Mouse (Mus musculus) fat pad, adult 2 months (tissue): ENCODE measurements around the gene Imp3.

Experiments used
- DNase-seq: peaks from one replicate; pipeline ENCODE4 v3.0.0-alpha.2; 2011; ENCODE audit warnings: low read depth, low spot score; ENCODE audit errors: extremely low read depth

The Imp3 gene

DNA sequence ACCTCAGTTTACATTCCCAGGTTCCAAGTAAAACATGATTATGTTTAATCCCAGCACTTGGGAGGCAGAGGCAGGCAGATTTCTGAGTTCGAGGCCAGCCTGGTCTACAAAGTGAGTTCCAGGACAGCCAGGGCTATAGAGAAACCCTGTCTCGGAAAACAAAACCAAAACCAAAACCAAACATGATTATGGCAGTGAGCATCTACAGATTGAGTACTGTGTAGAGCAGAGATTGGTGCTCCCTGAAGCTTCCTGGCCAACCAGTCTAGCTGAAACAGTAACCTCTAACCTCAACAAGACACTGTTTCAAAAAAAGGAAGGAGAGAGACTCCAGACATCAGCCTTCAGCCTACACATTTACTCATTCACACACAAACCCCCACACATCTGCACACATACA lies 21.4 kb downstream of the Imp3 start:
- DNase-seq: no peak

DNA sequence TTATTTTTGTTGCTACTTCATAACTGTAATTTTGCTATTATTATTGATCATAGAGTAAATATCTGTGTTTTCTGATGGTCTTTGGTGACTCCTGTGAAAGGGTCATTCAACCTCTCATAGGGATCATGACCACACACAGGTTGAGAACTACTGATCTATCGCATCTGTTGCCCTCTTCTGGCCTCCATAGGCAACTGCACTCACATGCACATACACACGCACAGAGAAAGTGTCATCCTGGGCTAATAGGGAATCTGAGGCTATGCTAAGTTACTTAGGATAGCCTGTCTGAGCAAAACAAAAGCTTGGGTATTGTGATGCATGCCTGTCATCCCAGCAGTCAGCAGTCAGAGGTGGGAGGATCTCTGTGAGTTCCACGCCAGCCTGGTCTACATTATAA lies 24.3 kb downstream of the Imp3 start:
- no peak for DNase-seq

DNA sequence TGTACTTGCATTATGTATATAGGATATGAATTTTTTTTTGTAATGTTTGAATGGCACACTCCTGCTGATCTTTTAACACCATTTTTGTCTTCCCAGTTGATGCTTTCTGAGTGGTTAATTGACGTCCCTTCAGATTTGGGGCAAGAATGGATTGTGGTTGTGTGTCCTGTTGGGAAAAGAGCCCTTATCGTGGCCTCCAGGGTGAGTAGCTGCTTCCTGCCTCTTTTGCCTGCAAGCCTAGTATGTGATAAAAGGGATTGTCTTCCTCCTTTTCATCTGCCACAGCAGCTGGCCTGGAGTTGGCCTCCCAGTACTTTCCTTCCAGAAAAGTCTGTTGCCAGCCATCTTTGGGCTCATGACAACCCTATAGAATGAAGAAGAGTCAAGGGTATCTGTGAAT lies 32.9 kb downstream of the Imp3 start:
- no peak for DNase-seq

DNA sequence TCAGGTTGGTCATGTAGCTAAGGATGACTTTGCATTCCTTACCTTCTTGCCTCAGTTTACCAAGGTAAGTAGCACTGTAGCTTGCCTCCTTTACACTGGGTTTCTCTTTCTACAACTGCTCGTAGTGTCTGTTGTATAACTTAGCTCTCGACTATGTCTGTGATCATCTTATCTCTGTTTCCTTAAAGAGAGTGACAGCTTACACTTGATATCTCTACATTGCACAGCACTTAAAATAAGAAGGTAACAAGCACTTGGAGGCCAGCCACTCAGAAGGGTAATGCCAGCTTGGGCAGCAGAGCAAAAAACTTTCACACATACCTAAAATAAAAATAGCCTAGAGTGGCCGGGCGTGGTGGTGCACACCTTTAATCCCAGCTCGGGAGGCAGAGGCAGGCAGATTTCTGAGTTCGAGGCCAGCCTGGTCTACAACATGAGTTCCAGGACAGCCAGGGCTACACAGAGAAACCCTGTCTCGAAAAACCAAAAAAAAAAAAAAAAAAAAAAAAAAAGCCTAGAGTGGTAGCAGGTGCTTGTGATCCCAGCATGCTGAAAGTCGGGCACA lies 36.8 kb downstream of the Imp3 start:
- no peak for DNase-seq

DNA sequence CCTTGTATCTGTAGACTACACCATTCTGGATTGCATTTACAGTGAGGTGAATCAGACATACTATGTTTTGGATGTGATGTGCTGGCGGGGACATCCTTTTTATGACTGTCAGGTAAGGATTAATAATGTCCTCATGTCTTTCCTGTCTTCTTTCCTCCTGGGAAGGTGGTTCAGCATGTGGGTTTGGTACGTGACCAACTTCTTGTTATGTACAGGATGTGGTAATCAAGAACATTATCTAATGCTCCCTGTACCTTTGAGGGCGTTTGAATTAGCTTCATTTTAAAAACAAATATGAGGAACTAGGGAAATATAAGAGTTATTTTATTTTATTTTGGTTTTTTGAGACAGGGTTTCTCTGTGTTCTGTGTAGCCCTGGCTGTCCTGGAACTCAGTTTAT lies 37.9 kb downstream of the Imp3 start:
- DNase-seq: no peak

DNA sequence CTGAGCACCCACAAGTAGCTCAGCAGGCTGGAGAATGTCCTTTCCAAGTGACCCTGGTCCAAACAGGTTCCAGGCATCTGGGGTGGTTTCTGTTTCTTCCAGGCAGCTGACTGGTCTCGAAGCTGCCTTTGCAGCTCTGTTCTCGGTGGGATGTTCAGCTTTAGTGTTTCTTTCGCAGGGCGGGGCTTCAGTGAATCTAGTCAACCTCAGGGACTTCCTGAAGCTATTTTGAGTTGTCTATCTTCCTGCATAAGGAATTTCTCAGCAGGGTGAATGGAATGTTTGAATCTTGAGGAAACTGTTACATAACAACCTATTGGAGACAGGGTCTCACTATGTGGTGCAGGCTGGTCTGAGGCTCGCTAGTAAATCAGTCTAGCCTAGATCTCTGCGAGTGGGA lies 42.9 kb downstream of the Imp3 start:
- no peak for DNase-seq

DNA sequence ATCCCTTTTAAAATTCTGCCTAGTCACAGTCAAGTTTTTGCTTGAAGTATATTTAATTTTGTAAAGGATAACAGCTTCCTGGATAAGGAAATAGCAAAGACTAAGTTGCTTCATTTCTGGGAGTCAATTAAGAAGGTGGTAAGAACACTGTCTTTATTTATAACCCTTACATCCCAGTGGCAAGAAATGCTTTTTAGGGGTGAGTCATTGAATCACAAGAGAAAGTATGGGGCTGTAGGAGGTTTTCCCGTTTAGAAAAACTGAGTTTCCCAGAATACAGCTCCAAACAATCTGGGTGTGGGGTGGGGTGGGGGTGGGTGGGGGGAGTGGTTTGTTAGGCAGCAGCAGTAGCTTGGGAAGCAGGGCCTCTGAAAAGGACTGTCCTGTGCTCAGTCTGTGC lies 44.2 kb downstream of the Imp3 start:
- no peak for DNase-seq
